Mouse (Mus musculus) embryonic facial prominence, embryonic 10.5 days (tissue): ENCODE data around the gene Irgc1. TPM values are rescaled to one million over a fixed set of nuclear protein-coding genes. Genes with fewer than 3 reads are reported as not detected.
A peak's percentile ranks its signal among the peaks of the same experiment; 100 is the strongest.

Experiments used
- DNase-seq: peaks from one replicate; pipeline ENCODE4 v3.0.0-alpha.2; 2017; ENCODE audit warnings: low spot score
- H3K27ac ChIP-seq: fragments of 300-500 bp; sonication (generic); replicated peaks from 2 replicates; pipeline ENCODE4 v1.5.1; 2016; ENCODE audit warnings: mild to moderate bottlenecking
- H3K27me3 ChIP-seq: fragments of 300-500 bp; sonication (generic); replicated peaks from 2 replicates; pipeline ENCODE4 v1.6.1; 2016; ENCODE audit warnings: low read depth, mild to moderate bottlenecking; ENCODE audit not compliant: poor library complexity, severe bottlenecking
- H3K36me3 ChIP-seq: fragments of 300-500 bp; sonication (generic); replicated peaks from 2 replicates; pipeline ENCODE4 v1.6.1; 2016; ENCODE audit warnings: mild to moderate bottlenecking, moderate library complexity
- H3K4me1 ChIP-seq: fragments of 300-500 bp; sonication (generic); 2 replicates; pipeline ENCODE4 v1.6.1; 2016
- H3K4me3 ChIP-seq: fragments of 300-500 bp; sonication (generic); 2 replicates; pipeline ENCODE4 v1.5.1; 2016; ENCODE audit warnings: mild to moderate bottlenecking, moderate library complexity
- H3K9me3 ChIP-seq: fragments of 300-500 bp; sonication (generic); 2 replicates; pipeline ENCODE4 v1.6.1; 2016; ENCODE audit warnings: mild to moderate bottlenecking
- WGBS: fragments of 180-500 bp; shearing (Covaris S2); methylation state at CpG from one replicate; pipeline ENCODE4 v1.1.7; 2016; 5-methylcytosine and 5-hydroxymethylcytosine counted together
- polyA plus RNA-seq: library from polyadenylated mRNA; unstranded; fragments of >200 nt; fragmentation: Nextera tagmentation; extraction: Ambion mirVana; gene quantifications from 2 replicates; pipeline ENCODE4 v1.2.1, GENCODE M21; 2016

Irgc1 gene
- polyA plus RNA-seq, 1 experiment from 2014 or later = not detected

GRCm38 (mm10) chr7:24480986-24481473 is 28.9 kb upstream of the Irgc1 start:
- peaks cover 76% of the 10 kb centered on the region for H3K27me3 ChIP-seq
- H3K9me3 ChIP-seq = no peaks in the 10 kb centered on the region
- whole genome bisulfite sequencing = 11% methylated on average over 14 of the region's 14 CpGs
- peak overlapping the region; percentile 83 for H3K4me3 ChIP-seq
- DNase-seq = no peak
- H3K27ac ChIP-seq = peak overlapping the region; percentile 85
- H3K36me3 ChIP-seq = no peaks in the 10 kb centered on the region
- H3K4me1 ChIP-seq = peaks cover 31% of the 10 kb centered on the region

DNA sequence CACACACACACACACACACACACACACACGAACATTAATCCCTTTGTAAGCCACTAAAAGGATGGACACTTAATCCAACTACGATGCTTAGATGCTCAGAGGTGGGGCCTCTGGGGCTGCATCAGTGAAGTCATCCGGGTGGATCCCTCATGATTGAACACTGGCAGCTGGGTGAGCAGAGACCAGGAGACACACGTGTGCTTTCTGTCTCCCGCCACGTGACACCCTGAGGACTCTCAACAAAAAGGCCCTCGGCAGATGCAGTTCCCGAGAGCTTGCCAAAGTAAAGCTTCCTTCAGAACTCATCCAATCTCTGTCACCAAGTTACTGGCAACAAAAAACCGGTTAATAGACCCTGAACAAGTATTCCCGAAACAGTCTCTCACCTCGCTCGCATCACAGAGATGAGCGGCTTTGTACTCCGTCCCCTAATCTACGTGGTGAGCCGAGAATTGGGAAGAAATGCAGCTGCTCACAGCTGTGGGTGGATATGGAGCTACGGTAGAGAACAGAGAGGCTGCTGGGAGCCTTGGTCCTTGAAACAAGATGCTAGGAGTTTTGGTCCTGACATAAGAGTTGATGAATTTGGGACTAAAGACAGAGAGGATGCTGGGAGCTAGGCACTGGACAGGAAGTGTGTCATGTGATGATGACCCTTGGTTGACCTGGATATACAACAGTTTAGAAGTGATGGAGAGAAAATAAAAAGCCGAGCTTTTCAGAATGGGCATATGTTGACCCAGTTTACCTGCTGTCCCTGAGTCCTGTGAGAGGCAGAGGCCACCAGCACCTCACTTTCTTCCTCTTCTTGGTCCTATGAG is 28.2 kb upstream of the Irgc1 start:
- Histone ChIP-seq H3K4me3 (peak overlapping the region; percentile 83; the same call in 1 of the 2 replicates), H3K4me1 (peaks cover 26% of the 10 kb centered on the region), H3K27me3 (peaks cover 69% of the 10 kb centered on the region), H3K9me3 (no peaks in the 10 kb centered on the region), H3K36me3 (no peaks in the 10 kb centered on the region), H3K27ac (no peak overlapping the region)
- 68% methylated on average over 18 of the region's 18 CpGs for WGBS
- DNase-seq = no peak

- Histone ChIP-seq H3K9me3 (no peaks in the 10 kb centered on the region), H3K4me1 (peaks cover 30% of the 10 kb centered on the region), H3K27me3 (peaks cover 63% of the 10 kb centered on the region), H3K4me3 (no peak overlapping the region), H3K36me3 (no peaks in the 10 kb centered on the region), H3K27ac (no peak overlapping the region)
- 90% methylated on average over 2 of the region's 2 CpGs for WGBS
- no peak for DNase-seq
Observed at GRCm38 (mm10) chr7:24479685-24480084, 27.6 kb upstream of the Irgc1 start.

- Histone ChIP-seq H3K9me3 (no peaks in the 10 kb centered on the region), H3K4me3 (no peak overlapping the region), H3K36me3 (no peaks in the 10 kb centered on the region), H3K27me3 (peaks cover 55% of the 10 kb centered on the region), H3K4me1 (peaks cover 30% of the 10 kb centered on the region), H3K27ac (no peak overlapping the region)
- no peak for DNase-seq
- 89% methylated on average over 5 of the region's 5 CpGs for WGBS
Observed at GRCm38 (mm10) chr7:24478911-24479310, 26.8 kb upstream of the Irgc1 start.

DNA sequence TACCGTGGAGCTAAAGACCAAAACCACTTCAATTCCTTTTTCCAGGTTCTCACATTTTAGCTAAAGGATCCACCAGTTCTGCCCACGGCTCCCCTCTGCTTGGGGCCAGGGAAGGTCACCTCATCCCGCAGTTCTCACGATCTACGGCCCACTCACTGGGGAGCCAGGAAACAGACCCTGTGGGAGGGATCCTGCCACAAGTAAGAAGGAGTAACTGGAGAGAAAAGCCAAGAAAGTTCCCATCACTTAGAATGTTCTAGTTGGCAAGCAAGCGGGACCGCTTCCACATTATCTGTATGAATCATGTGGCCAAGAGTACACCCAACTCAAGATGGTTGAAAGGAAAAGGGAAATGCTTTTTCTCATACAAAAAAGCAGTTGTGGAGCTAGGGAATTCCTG is 24.8 kb upstream of the Irgc1 start:
- no peaks in the 10 kb centered on the region for H3K9me3 ChIP-seq
- no peaks in the 10 kb centered on the region for H3K36me3 ChIP-seq
- WGBS = 85% methylated on average over 7 of the region's 7 CpGs
- H3K27ac ChIP-seq = no peak overlapping the region
- no peak for DNase-seq
- H3K4me3 ChIP-seq = no peak overlapping the region
- H3K27me3 ChIP-seq = peaks cover 35% of the 10 kb centered on the region
- peaks cover 19% of the 10 kb centered on the region for H3K4me1 ChIP-seq

DNA sequence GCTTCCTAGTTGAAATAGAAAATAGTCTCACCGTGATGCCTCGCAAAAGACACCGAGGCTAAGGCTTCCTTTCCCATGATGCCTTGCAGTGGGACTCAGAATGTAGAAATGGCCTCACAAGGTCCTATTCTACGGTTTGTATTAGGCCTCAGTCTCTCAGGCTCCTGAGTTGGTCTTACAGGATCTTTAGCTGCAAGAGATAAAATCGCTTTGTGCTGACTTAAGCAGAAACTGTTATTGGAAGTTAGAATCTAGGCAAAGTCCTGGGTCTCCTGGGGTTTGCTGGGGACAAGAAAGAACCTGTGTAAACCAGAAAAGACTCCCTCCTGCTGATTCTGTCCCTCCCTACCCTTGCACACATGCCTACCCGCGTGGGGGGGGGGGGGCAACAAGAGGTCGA is 24.2 kb upstream of the Irgc1 start:
- DNase-seq = no peak
- 79% methylated on average over 8 of the region's 8 CpGs for WGBS
- Histone ChIP-seq H3K4me3 (no peak overlapping the region), H3K4me1 (peaks cover 15% of the 10 kb centered on the region), H3K9me3 (no peaks in the 10 kb centered on the region), H3K36me3 (no peaks in the 10 kb centered on the region), H3K27me3 (peaks cover 29% of the 10 kb centered on the region), H3K27ac (no peak overlapping the region)

DNA sequence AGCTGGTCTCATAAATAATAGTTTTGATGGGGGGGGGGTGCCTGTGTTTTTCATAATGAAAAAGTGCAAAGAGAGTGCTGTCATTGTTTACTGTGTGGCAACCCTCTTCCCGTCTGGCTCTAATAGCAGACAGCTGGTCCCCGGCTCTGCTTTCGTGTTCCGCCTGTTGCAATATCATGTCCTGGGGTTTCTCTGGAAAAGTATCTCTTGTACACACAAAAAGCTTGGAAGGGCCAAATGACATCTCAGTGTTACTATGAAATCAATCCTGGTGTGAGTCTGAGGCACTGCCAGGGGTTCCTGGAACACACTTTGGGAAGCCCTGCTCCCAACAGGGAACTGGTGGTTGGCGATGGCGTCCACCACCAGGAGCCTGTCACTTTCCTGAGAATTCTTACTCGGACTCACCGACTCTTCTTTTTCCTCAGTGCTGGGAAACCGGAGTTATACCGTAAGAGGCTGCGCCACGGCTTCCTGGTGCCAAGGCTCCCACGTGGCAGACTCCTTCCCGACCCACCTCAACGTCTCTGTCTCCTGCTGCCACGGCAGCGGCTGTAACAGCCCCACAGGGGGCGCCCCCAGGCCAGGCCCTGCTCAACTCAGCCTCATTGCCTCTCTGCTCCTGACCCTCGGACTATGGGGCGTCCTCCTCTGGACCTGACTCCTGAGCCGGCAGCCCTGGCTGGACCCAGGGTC is 22.9 kb upstream of the Irgc1 start:
- WGBS = 28% methylated on average over 21 of the region's 21 CpGs
- Histone ChIP-seq H3K36me3 (no peaks in the 10 kb centered on the region), H3K4me3 (no peak overlapping the region), H3K4me1 (peaks cover 5% of the 10 kb centered on the region), H3K27me3 (peaks cover 16% of the 10 kb centered on the region), H3K9me3 (0 out of 2 replicates have a peak, but pooled peaks cover 2% of the 10 kb centered on the region), H3K27ac (no peak overlapping the region; the same call in 1 of the 2 replicates)
- DNase-seq = peak; percentile 44

GRCm38 (mm10) chr7:24473913-24474529 is 21.9 kb upstream of the Irgc1 start:
- Histone ChIP-seq H3K9me3 (peaks cover 5% of the 10 kb centered on the region; the same call in 1 of the 2 replicates), H3K27ac (no peak overlapping the region), H3K4me1 (peaks cover 5% of the 10 kb centered on the region), H3K4me3 (no peak overlapping the region), H3K27me3 (peaks cover 6% of the 10 kb centered on the region), H3K36me3 (no peaks in the 10 kb centered on the region)
- WGBS = 52% methylated on average over 10 of the region's 10 CpGs
- peak; percentile 72 for DNase-seq

DNA sequence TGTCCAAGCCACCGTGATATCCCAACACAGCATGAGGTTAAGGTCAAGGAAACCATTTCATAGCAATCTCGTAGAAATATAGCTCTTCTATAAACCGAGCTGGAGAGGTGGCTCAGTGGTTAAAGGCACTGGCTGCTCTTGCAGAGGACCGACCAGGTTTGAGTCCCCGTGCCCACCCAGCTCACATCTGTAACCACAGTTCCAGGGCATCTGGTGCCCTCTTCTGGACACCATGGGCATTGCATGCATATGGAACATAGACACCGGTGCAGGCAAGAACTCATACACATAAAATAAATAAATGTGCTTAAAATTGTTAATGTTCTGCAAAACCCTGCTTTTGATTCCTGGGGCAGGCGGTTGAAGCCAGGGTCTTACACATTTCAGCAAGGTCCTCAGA is 20.8 kb upstream of the Irgc1 start:
- no peaks in the 10 kb centered on the region for H3K36me3 ChIP-seq
- WGBS = 75% methylated on average over 7 of the region's 7 CpGs
- H3K27ac ChIP-seq = no peak overlapping the region
- no peak overlapping the region for H3K4me3 ChIP-seq
- peaks cover 5% of the 10 kb centered on the region for H3K4me1 ChIP-seq
- peak; percentile 50 for DNase-seq
- no peaks in the 10 kb centered on the region; the same call in 1 of the 2 replicates for H3K27me3 ChIP-seq
- H3K9me3 ChIP-seq = peaks cover 5% of the 10 kb centered on the region; the same call in 1 of the 2 replicates

DNA sequence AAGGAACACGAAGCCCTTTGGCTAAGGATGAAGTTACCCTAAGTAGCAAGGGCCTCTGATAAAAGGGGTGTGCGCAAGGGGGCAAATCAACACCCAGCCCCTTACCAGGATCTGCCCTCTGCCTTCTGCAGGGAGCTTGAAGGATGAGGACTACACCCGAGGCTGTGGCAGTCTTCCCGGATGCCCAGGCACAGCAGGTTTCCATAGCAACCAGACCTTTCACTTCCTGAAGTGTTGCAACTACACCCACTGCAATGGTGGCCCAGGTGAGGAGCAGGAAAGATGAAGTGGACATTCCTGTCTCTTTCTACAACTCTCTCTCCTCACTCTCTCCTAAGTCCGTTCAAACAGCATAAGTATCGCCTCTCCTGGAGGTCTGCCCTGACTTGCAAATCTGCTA is 20.3 kb upstream of the Irgc1 start:
- peaks cover 5% of the 10 kb centered on the region; the same call in 1 of the 2 replicates for H3K9me3 ChIP-seq
- no peaks in the 10 kb centered on the region; the same call in 1 of the 2 replicates for H3K27me3 ChIP-seq
- no peaks in the 10 kb centered on the region for H3K36me3 ChIP-seq
- WGBS = 83% methylated on average over 6 of the region's 6 CpGs
- no peak overlapping the region for H3K4me3 ChIP-seq
- peaks cover 5% of the 10 kb centered on the region for H3K4me1 ChIP-seq
- no peak for DNase-seq
- no peak overlapping the region for H3K27ac ChIP-seq

DNA sequence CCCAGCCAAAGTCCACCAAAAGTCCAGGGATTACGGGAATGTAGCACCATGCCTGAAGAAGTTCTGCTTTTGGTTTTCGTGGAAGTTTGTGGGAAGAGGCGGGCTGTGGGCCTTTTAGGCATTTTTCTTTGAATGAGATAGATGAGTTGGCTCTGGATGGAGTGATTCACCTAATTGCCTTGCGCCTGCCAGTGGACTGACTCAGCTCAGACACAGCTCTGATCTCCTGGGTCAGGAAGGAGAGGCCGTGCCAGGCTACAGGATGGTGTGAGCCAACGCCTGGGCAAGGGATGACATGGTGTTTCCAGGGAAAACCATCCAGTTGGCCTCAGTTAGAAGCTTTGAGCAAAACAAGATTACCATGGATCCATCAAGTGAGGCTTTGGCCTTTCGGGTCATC is 18.3 kb upstream of the Irgc1 start:
- Histone ChIP-seq H3K27ac (no peak overlapping the region), H3K27me3 (no peaks in the 10 kb centered on the region; the same call in 1 of the 2 replicates), H3K4me3 (no peak overlapping the region), H3K9me3 (peaks cover 5% of the 10 kb centered on the region; the same call in 1 of the 2 replicates), H3K4me1 (peaks cover 5% of the 10 kb centered on the region), H3K36me3 (no peaks in the 10 kb centered on the region)
- no peak for DNase-seq
- 91% methylated on average over 7 of the region's 7 CpGs for WGBS

DNA sequence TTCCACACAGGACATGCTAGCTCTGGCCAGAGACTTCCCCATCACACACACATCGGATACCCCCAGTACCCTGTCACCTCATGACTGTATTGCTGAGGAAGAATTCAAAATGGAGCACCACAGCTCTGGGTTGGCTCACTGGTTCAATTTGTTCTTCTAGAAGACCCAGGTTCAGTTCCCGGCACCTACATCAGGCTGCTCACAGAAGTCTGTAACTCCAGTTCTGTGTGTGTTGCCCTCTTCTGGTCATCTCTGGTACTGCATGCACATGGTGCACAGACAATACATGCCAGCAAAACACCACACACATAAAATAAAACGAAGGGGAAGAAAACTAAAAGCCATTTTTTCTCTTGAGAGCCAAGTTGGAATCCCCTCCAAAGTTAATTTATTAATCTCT is 17.0 kb upstream of the Irgc1 start:
- H3K9me3 ChIP-seq = peaks cover 5% of the 10 kb centered on the region; the same call in 1 of the 2 replicates
- H3K27ac ChIP-seq = no peak overlapping the region
- no peaks in the 10 kb centered on the region for H3K4me1 ChIP-seq
- 82% methylated on average over 3 of the region's 3 CpGs for WGBS
- peak; percentile 19 for DNase-seq
- no peaks in the 10 kb centered on the region; the same call in 1 of the 2 replicates for H3K27me3 ChIP-seq
- no peak overlapping the region for H3K4me3 ChIP-seq
- no peaks in the 10 kb centered on the region for H3K36me3 ChIP-seq
